Mouse (Mus musculus) kidney, adult 18-20 months (tissue): ENCODE results near the gene Aup1.
A peak's percentile ranks its signal among the peaks of the same experiment; 100 is the strongest.

Source experiments
- DNase-seq: peaks from one replicate; pipeline ENCODE4 v3.0.0; 2021

The Aup1 gene

DNA sequence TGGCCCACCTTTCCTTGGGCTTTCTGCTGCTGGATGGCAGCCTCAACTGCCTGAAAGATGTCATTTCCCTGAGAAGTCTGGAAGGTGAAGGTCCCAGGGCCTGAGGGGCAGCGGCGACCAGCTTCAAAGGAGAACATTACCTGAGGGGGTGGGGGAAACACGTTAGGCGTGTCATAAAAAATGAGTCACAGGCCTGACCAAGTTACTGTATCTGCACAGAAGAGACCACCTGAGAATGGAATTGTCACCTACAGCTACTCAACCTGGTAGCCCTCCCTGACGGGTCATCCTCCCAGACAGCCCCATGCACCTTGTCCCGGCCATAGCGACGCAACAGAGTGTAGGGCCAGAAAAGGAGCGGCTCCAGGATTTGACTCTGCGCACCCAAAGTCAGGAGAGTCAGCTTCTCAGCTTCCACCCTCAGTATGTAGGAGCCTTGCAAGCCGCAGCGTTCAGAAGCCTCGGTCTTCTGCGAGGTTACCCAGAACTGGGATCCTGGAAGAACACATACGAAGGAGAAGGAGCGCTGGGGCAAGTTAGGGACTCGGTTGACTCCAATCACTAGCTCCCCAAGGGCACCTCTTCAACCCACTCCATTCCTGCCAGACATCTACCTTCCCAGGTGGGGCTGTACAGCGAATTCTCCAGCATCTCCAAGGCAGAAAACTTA is 22.3 kb upstream of the Aup1 start:
- no peak for DNase-seq

DNA sequence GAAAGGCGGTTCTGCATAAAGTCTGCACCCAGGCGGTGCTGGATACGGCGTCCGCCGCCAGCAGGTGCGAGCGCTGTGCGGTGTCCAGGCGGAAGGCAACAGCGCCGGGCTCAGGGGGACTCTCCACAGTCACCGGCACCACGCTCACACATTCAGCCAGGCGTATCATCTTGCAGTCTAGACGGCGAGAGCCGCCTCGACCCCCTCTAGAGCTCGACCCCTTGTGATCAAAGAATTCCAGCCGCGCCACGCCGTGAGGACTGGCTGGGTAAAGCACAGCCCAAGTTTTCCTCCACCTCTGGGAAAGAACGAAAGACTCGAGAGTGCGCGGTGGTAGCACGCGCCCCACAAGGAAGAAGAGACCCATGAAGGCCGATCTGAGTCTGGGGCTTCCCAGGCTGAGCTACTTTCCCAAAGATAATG is 21.5 kb upstream of the Aup1 start:
- DNase-seq, result peak; percentile 62

DNA sequence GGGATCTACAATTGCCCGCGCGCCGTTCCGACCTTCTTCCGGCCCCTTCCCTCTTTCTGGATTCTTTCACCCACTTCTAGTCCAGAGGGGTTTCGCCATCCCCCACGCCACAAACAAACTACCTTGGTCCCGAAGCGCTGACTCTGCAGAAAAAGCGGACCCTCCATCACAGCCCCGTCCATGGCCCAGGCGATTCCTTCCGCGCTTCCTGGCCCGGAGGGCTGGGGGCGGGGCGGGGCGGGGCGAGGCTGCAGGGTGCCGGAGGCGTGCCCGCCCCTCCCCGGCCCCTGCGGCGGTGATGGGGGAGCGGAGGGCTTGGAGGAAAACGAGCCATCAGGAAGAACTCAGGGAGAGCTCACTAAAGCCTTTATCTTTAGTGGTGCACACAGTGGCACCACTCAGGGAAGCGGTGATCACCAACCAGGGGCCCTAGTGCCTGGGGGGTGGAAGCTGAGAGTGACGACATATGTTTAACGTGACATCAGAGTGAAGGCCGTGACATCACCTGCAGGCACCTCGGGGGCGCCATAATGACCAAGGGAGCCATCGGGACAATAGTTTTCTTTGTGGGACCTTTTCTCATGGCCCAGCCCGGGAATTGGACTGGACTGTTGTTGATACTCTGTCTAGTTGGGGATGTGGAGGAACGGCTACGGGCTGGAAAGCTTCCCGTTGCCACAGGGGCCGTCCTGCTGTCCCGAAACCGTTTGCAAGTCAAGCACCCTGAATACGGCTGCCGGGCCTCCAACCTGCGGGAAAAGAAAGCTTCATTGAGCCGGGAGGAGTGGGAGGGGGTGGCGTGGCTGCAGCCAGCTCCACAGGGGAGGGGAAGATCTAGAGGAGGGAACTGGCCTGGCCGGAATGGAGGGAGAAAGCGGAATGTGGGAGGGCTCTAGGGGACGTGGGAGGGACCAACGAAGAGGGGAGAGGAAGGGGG is 20.8 kb upstream of the Aup1 start, which contains the start of the genes Dok1 and Loxl3:
TSS of gene Dok1 (minus strand) at position 223 of the 937 bp plus-strand sequence.
TSS of gene Loxl3 (plus strand) at position 925 of the 937 bp plus-strand sequence.
- peak; percentile 74 for DNase-seq

DNA sequence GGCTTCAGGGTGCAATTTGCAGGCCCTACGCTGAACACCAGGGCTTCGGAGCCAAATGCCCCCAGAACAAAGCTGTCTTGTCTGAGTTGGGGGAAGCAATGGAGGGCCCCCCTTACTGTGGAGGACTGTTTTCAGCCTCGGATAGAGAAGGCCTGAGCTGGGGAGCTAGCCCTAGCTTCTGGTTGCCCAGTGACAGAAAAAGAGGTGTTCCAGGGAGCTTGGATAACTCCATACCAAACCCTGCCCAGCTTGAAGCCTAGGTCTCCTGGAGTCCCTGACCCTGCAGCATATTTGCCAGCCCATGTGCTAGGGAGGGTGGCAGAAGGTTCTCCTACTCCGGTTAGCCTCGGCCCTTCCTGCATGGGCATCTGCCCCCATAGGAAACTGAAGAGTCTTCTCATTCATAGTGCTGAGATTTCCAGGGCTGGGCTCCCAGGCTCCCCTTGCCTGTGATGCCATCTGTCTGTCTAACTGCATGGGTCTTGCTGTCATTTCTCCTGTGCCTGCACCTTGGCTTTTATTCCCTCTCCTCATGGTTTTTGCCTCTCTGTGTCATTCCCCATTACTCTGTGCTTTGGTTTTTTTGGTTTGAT is 19.8 kb upstream of the Aup1 start:
- DNase-seq, result no peak

DNA sequence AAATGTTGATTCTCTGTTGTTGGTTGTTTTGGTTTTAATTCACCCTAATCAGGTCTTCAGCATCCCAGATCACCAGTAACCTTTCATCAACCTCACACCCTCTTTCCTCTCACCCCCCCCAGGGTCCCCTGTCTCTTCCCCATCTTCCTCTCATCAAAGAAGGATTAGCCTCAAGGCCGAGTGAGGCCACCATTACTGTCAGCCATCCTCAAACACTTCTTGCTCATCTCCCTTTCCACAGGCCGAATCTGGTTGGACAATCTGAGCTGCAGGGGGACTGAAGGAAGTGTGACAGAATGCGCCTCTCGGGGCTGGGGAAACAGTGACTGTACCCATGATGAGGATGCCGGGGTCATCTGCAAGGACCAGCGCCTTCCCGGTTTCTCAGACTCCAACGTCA is 17.1 kb upstream of the Aup1 start:
- DNase-seq, result no peak

DNA sequence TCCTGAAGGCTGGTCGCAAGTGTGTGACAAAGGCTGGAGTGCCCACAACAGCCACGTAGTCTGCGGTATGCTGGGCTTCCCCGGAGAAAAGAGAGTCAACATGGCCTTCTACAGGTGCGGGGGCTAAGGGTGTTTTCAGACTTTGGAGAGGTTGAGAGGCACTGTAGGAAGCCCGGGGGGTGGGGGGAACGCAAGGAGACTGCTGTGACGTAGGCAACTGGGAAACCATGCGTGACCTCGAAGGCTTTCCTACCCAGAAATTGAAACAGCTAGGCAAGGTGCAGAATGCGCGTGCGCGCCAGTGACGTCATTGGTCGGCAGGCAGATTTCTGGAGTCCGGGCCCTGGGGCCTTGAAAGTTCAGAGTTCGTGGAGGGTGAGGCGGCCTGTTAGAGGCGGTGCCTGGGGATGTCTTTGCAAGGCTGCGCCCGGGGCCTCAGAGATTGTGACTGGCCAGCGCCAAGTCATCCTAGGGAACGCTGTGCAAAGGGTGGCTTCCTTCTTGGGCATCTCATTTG is 15.8 kb upstream of the Aup1 start:
- DNase-seq, result peak; percentile 98

- DNase-seq, result no peak
Measured at GRCm38 (mm10) chr6:83040601-83041000, 13.7 kb upstream of the Aup1 start.

DNA sequence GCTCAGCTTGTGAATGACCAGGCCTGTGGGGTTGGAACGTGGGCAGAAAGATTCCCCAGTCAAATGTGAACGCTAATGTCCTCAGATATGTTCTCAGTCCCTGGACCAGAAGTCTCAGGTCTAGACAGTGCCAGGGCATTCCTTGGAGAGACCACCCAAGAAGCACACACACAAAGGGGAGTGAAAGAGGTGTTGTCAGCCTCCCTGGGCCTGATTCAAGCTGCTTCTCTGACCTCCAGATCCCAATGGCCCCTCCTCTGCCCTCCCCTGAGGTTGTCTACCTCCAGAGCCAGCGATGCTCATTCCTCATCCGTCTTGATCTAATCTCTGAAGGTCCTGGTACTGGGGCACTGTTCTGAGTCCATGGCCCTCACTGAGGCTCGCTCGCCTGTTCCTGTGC is 10.8 kb upstream of the Aup1 start:
- DNase-seq, result no peak

DNA sequence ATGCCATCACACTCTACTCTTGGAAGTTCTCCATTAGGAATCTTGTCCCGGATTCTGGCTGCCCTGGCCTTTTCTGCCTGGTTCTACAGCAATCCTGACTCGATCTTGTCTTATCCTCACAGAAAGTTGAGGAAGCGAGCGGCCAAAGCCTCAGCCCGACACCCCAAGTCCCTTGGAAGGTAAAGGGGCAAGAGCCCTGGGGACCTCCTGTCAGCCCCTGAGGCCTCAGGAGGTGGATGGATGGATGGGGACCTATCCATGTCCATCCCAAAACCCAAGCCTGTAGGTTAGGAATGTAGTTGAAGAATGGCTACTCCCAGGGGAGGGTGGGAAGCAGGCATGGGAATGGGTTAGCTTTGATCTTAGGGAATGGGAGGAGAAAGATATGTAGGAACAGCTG is 10.3 kb upstream of the Aup1 start:
- DNase-seq, result no peak

- DNase-seq, result no peak
Measured at GRCm38 (mm10) chr6:83044742-83045141, 9.6 kb upstream of the Aup1 start.

DNA sequence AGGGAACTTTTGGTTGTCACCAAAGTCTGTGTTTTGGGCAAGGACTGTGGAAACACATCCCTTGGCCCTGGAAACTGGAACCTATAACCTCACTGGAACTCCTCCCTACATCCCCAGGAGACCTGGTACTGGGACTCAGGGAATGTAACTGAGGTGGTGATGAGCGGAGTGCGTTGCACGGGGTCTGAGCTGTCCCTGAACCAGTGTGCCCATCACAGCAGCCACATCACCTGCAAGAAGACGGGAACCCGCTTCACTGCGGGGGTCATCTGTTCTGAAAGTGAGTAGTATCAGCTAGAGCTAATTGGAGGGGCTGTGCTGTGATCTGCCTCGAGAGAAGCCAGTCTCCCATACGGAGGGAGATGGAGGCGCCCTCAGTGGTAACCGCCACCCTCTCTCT is 5.0 kb upstream of the Aup1 start:
- no peak for DNase-seq

- peak; percentile 19 for DNase-seq
Measured at GRCm38 (mm10) chr6:83053136-83053960, 973 bp upstream of the Aup1 start.

DNA sequence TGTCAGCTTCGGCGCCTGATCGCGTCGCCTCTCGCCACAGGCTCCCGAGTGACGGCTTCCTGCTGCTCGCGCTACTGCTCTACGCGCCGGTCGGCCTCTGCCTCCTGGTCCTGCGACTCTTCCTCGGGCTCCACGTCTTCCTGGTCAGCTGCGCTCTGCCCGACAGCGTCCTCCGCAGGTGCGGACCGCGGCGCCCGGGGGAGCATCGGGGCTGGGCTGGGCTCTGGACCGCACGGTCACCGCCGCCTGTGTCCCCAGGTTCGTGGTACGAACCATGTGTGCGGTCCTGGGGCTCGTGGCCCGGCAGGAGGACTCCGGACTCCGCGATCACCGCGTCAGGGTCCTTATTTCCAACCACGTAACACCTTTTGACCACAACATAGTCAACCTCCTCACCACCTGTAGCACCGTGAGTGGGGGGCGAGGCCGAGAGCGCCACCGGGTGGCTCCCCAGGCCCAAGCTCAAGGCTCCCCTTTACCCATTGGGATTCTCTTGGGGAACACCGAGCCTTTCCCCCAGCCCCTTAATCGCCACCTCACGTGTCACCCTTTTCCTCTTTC is 630 bp downstream of the Aup1 start, which contains the start of gene Htra2:
TSS of gene Htra2 (minus strand) at position 403 of the 561 bp plus-strand sequence.
- DNase-seq, result no peak

DNA sequence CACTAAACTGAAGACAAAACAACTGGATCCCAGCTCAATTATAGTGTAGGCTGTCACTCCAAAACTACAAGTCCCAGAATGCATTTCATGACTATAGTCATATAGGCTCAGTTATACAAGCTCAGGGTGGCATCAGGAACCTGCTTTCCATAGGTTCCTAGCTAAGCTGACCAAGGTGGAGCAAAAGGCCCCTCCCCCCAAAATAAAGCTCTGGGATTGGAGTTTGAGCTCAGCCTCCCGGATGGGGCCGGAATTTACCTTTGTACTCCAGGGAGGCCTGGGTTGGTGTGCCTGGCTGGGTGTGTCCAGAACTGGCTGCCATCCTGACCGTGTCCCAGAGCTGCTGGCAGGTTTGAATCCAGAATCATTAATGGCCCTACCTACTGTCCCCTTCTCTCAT is 3.5 kb downstream of the Aup1 start, which contains the start of gene Dqx1:
TSS of gene Dqx1 (plus strand) at position 55 of the 400 bp plus-strand sequence.
- DNase-seq, result peak; percentile 74

- DNase-seq, result no peak
Measured at GRCm38 (mm10) chr6:83058725-83059124, 4.4 kb downstream of the Aup1 start.

GRCm38 (mm10) chr6:83065995-83066394 is 11.7 kb downstream of the Aup1 start:
- no peak for DNase-seq

DNA sequence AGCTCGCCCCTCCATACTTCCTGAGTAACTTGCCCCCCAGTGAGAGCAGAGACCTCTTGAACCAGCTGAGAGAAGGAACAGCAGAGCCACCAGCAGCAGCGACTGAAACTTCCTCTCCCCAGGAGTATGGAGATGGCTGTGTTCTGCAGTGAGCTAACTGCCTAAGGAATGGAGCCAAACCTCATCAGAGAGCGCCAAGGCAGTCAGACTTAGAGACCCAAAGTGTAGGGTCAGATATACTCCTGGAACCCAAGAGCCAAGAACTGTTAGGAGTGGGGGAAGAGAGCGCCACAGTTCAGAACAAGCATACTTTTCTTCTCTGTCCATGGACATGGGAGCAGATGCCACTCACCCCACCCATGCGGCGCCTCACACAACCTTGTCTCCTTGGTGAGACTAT is 12.1 kb downstream of the Aup1 start:
- no peak for DNase-seq

DNA sequence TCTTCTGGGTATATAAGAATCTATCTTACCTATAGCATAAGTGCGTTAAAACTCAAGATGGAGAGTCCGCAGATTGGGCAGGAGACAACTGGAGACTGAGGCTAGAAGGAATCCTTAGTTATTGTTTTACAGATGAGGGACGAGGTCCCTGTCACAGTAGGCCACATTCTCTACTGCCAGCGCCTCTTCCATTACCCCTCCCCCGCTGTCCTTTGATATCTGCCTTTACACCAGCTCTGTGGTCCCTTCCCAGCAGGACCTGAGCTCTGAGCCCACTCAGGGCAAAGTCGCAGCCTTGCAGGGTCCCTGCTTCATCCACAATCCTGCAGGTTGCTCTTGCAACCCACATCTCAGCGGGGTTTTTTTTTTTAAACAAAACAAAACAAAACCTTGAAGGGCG is 13.9 kb downstream of the Aup1 start:
- peak; percentile 11 for DNase-seq

DNA sequence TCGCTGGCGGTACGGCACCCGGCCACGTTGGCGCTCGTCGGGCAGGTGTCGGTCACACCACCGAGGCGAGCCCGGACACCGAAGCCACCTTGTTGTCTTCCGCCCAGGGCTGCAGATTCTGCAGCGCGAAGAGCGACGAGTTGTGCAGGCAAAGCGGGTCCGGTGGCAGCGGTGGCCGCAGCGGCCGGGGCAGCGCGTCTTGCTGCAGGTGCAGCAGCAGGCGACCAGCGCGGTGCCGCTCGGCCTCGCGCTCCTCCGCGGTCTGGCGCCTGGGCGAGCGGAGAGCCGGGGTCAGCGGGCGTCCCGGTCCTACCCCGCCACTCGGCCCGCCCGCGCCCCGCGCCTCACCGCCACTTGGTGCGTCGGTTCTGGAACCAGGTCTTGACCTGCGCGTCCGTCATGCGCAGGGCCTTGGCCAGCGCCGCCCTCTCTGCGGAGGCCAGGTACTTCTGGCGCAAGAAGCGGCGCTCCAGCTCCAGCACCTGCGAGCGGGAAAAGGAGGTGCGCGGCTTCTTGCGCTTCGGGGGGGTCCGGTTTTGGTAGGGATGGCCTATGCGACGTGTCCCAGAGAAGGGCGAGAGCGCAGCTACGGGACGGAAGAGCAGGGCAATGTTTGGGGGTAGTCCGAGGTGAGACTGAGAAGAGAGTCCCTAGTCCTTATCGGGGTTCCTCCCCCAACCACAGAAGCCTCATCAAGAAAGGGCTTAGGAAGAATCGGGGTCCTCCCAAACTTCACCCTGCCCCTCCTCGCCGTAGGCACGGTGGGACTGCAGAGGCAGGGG is 14.6 kb downstream of the Aup1 start:
- DNase-seq, result peak; percentile 59

GRCm38 (mm10) chr6:83069488-83070246 is 15.3 kb downstream of the Aup1 start:
- DNase-seq, result peak; percentile 42

DNA sequence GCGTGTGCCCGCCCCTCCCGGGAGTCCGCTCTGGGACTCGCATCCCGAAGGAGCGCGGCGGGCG is 15.8 kb downstream of the Aup1 start, which contains the start of gene Tlx2:
TSS of gene Tlx2 (minus strand) at position 47 of the 64 bp plus-strand sequence.
- DNase-seq, result no peak
